Mouse (Mus musculus): ENCODE results near the gene Ino80b.

DNA sequence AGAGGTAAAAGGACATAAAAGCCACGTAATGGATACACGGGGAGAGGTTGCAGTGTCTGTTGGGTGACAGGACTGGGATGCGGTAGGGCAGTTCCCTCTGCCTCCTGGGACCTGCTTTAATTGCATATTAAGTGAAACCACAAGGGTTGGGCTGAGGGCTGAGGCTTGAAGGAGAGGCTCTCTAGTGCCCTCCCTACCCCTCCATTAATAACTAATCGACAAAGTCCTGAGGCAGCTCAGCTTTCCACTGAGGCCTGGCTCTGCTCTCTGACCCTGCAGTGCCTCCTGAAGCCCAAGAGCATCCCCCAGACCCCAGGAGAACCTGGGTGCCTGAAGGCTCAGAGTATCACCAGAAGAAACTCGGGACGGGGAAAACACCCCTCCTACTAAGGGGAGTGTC is 40.8 kb downstream of the Ino80b start:
- TF ChIP-seq MAZ (IDR thresholded peaks at IDR 0.05; ENCODE audit: low read depth, low read length) (no peak), TCF12 (IDR thresholded peaks at IDR 0.05; ENCODE audit: low read depth, low read length) (no peak), SIN3A (IDR thresholded peaks at IDR 0.05; ENCODE audit: low read length) (no peak), BHLHE40 (IDR thresholded peaks at IDR 0.05; ENCODE audit: low read depth, low read length) (no peak), CTCF (conservative IDR thresholded peaks at IDR 0.05 in 1 of 2, IDR thresholded peaks at IDR 0.05 in 1 of 2; ENCODE audit: low read depth in 2 of 2, low read length in 2 of 2) (no peak), MEF2A (IDR thresholded peaks at IDR 0.05; ENCODE audit: borderline replicate concordance, low read depth, low read length) (no peak), POLR2A (IDR thresholded peaks at IDR 0.05; ENCODE audit: low read depth, low read length) (no peak), PAX5 (IDR thresholded peaks at IDR 0.05; ENCODE audit: low read length) (no peak)

All from CH12.LX (cell line).